Comparison of ENCODE assay signal across 32 mouse cellular contexts in genomic region chr6:108258631-108259030, GRCm38 (mm10). TPM values are rescaled to one million over a fixed set of nuclear protein-coding genes. Genes with fewer than 3 reads are reported as not detected.
DNase-seq lines count a peak whose midpoint lies in the region; ATAC-seq lines count a peak whose summit lies in the region.
"Had no signal": no experiment of that assay in that cellular context is flagged by ENCODE, and none has a peak within 500 bp of the region (broad histone marks: within the 10 kb centered on the region; RNA-seq: fewer than 3 reads in every experiment).

No protein-coding gene starts in this region.

- ATAC-seq in heart, embryonic 13.5 days (ENCODE audit: extremely low read depth, insufficient number of reproducible peaks, low FRiP score, low TSS enrichment) = no peak
- no peak for ATAC-seq in lung, embryonic 15.5 days (ENCODE audit: borderline replicate concordance, extremely low read depth, low FRiP score, low TSS enrichment)
- ATAC-seq: CD4-positive, CD25-positive, alpha-beta regulatory T cell, adult 4 months; forebrain, embryonic 13.5 days; forebrain, embryonic 16.5 days; intestine, embryonic 15.5 days had no signal

- H3K4me2 ChIP-seq in heart, embryonic 13.5 days = no peak overlapping the region
- H3K4me2 ChIP-seq in lung, embryonic 15.5 days = no peak overlapping the region
- H3K4me2 ChIP-seq: embryonic facial prominence, embryonic 13.5 days; forebrain, embryonic 13.5 days; heart, embryonic 11.5 days; heart, embryonic 15.5 days; hindbrain, embryonic 12.5 days; hindbrain, embryonic 15.5 days; intestine, embryonic 15.5 days had no signal

- H3K27me3 ChIP-seq in heart, embryonic 13.5 days (replicated peaks) = no peaks in the 10 kb centered on the region
- no peaks in the 10 kb centered on the region for H3K27me3 ChIP-seq in lung, embryonic 15.5 days
- H3K27me3 ChIP-seq: embryonic facial prominence, embryonic 13.5 days; forebrain, embryonic 13.5 days; heart, embryonic 15.5 days; hindbrain, embryonic 12.5 days; hindbrain, embryonic 15.5 days; intestine, embryonic 15.5 days had no signal

- 0 out of 2 replicates have a peak overlapping the region, but pooled peaks have one; percentile 5 for H3K9ac ChIP-seq in heart, embryonic 13.5 days
- no peak overlapping the region for H3K9ac ChIP-seq in lung, embryonic 15.5 days
- H3K9ac ChIP-seq: embryonic facial prominence, embryonic 13.5 days; forebrain, embryonic 13.5 days; heart, embryonic 15.5 days; hindbrain, embryonic 12.5 days; hindbrain, embryonic 15.5 days; intestine, embryonic 15.5 days had no signal

- H3K9me3 ChIP-seq in heart, embryonic 13.5 days = no peaks in the 10 kb centered on the region
- no peaks in the 10 kb centered on the region for H3K9me3 ChIP-seq in lung, embryonic 15.5 days
- H3K9me3 ChIP-seq: embryonic facial prominence, embryonic 10.5 days; embryonic facial prominence, embryonic 13.5 days; forebrain, embryonic 13.5 days; heart, embryonic 15.5 days; hindbrain, embryonic 12.5 days; hindbrain, embryonic 15.5 days; intestine, embryonic 15.5 days had no signal

- H3K36me3 ChIP-seq in heart, embryonic 13.5 days = no peaks in the 10 kb centered on the region
- H3K36me3 ChIP-seq in lung, embryonic 15.5 days = no peaks in the 10 kb centered on the region
- H3K36me3 ChIP-seq: embryonic facial prominence, embryonic 10.5 days; embryonic facial prominence, embryonic 13.5 days; heart, embryonic 15.5 days; hindbrain, embryonic 12.5 days; hindbrain, embryonic 15.5 days; intestine, embryonic 15.5 days had no signal

- no peak for DNase-seq in heart, postnatal 4 days
- no peak for DNase-seq in lung, postnatal 36 days
- DNase-seq in ES-CJ7 (ENCODE audit: low read depth, low spot score) (peak; percentile 63), ZHBTc4 (ENCODE audit: low read depth, low spot score) (peak; percentile 59)
- no peak for DNase-seq in gastrocnemius, adult 8-10 months (ENCODE audit: low spot score in 2 of 2)
- no peak for DNase-seq in cerebellum, postnatal 25 days
- DNase-seq: adrenal gland, adult 2 months; adrenal gland, postnatal 14 days; cerebellum, adult 11 months; cerebellum, adult 2 months; cerebellum, adult 9-11 months; cerebellum, postnatal 36 days; embryo, embryonic 11 days; gastrocnemius, adult 2 months; gastrocnemius, postnatal 25 days; heart, adult 2 months; heart, postnatal 10 days; heart, postnatal 36 days; kidney, adult 11 months had no signal

- WGBS in heart, embryonic 13.5 days = 55% methylated on average over 2 of the region's 2 CpGs
- WGBS in lung, embryonic 15.5 days = 30% methylated on average over 2 of the region's 2 CpGs

- peaks cover 66% of the 10 kb centered on the region for H3K4me1 ChIP-seq in heart, embryonic 13.5 days
- peaks cover 10% of the 10 kb centered on the region; the same call in 1 of the 2 replicates for H3K4me1 ChIP-seq in lung, embryonic 15.5 days
- H3K4me1 ChIP-seq: hindbrain, embryonic 12.5 days; hindbrain, embryonic 15.5 days had no signal

- H3K27ac ChIP-seq in heart, embryonic 13.5 days (replicated peaks) = no peak overlapping the region; the same call in 1 of the 2 replicates
- peak overlapping the region; percentile 29; the same call in 1 of the 2 replicates for H3K27ac ChIP-seq in lung, embryonic 15.5 days
- H3K27ac ChIP-seq: embryonic facial prominence, embryonic 10.5 days; embryonic facial prominence, embryonic 13.5 days; forebrain, embryonic 13.5 days; gastrocnemius, adult 2 months; heart, adult 2 months; heart, embryonic 15.5 days; hindbrain, embryonic 12.5 days; hindbrain, embryonic 15.5 days; intestine, embryonic 15.5 days had no signal

- no peak overlapping the region for H3K4me3 ChIP-seq in heart, embryonic 13.5 days
- H3K4me3 ChIP-seq in lung, embryonic 15.5 days = no peak overlapping the region
- H3K4me3 ChIP-seq: embryonic facial prominence, embryonic 10.5 days; embryonic facial prominence, embryonic 13.5 days; erythroblast, embryonic 14.5 days; forebrain, embryonic 13.5 days; gastrocnemius, adult 2 months; heart, adult 2 months; heart, embryonic 15.5 days; hindbrain, embryonic 12.5 days; hindbrain, embryonic 15.5 days; intestine, embryonic 15.5 days had no signal

RNA-seq across cellular contexts. Expression of gene Itpr1, which starts 45.7 kb away (rescaled TPM):
- polyA plus RNA-seq in heart, embryonic 13.5 days (2015; fragmentation: Nextera tagmentation; extraction: Ambion mirVana) = 11.1 and 12.1 TPM in 2 replicates
- total RNA-seq in heart, postnatal 4 days (2021) = 10 to 100 TPM; 71.8 to 73.6 TPM
- polyA plus RNA-seq in lung, embryonic 15.5 days (2015; fragmentation: Nextera tagmentation; extraction: Ambion mirVana) = 12.7 and 14.9 TPM in 2 replicates
- total RNA-seq in gastrocnemius, adult 8-10 months (2022) = 10 to 100 TPM; 10.2 to 18.0 (median 13.8) TPM

Comparison
In these comparisons a context has a peak if more than half of its experiments do, and no peak if none do; other contexts are left out.
1. DNase-seq: peak in ES-CJ7 (single experiment) and ZHBTc4 (single experiment); none in heart, postnatal 4 days (single experiment), lung, postnatal 36 days (single experiment), gastrocnemius, adult 8-10 months (0 of 2) and cerebellum, postnatal 25 days (0 of 2).